Mouse (Mus musculus) liver, postnatal 0 days (tissue): ENCODE data around the gene 1700015F17Rik.

Source experiments
- CTCF ChIP-seq: sonication (generic); IDR thresholded peaks from 2 replicates; pipeline ENCODE4 v1.5.1; 2016; ENCODE audit warnings: antibody characterized with exemption, low read depth
- EP300 ChIP-seq: IDR thresholded peaks from 2 replicates; pipeline ENCODE4 v1.6.1; 2016; ENCODE audit warnings: antibody characterized with exemption, low read depth, mild to moderate bottlenecking

DNA sequence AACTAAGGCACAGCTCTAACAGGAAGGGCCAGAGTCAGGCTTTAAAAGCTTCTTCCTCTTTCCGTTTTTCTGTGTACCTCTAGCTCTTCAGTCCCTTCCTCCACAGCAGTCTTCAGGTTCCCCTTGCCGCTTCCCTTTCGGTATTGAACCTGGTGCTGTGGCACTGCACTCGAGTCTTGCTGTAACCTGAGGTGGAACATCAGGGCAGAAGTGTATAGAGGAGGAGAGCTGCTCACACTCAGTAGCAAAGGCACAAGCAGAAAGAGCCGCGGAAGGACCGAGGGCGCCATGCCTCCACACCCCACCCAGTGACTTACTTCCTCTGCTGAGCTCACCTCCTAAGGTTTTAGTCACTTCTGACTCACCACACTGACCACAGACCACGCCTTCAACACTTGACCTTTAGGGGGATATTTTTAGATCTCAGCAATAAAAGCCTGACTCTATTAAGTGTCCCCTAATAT is 58.9 kb downstream of the 1700015F17Rik start, which contains the start of gene Cdk14:
- TF ChIP-seq CTCF (no peak), EP300 (no peak)
